Mouse (Mus musculus) hindbrain, embryonic 12.5 days (tissue): ENCODE measurements around the gene Cenpl. TPM values are rescaled to one million over a fixed set of nuclear protein-coding genes. Genes with fewer than 3 reads are reported as not detected.

ENCODE experiments used
- polyA plus RNA-seq: library from polyadenylated mRNA; unstranded; fragments of >200 nt; fragmentation: Nextera tagmentation; extraction: Ambion mirVana; gene quantifications from 2 replicates; pipeline ENCODE4 v1.2.1, GENCODE M21; 2016

Gene Cenpl
- polyA plus RNA-seq, 1 experiment from 2014 or later: 24.3 TPM

Other genes starting within 250 kb of the Cenpl start
- 10.5 and 12.1 TPM in 2 replicates for gene Rc3h1, start 164.3 kb upstream of the Cenpl start, polyA plus RNA-seq
- gene Serpinc1, start 92.1 kb upstream of the Cenpl start, polyA plus RNA-seq: 2.6 and 2.9 TPM in 2 replicates
- 9.6 and 11.4 TPM in 2 replicates for gene Zbtb37, start 35.9 kb upstream of the Cenpl start, polyA plus RNA-seq
- 30.6 and 33.5 TPM in 2 replicates for gene Dars2, start 55 bp upstream of the Cenpl start, polyA plus RNA-seq
- 21.2 and 25.3 TPM in 2 replicates for gene Klhl20, start 60.8 kb downstream of the Cenpl start, polyA plus RNA-seq
- gene Ankrd45, start 72.0 kb downstream of the Cenpl start, polyA plus RNA-seq: 6.4 and 8.2 TPM in 2 replicates
- gene Tex50, start 88.6 kb downstream of the Cenpl start, polyA plus RNA-seq: 0.26 TPM in 1 of 2 replicates, not detected in the other
- 314 and 331 TPM in 2 replicates for gene Prdx6, start 180.5 kb downstream of the Cenpl start, polyA plus RNA-seq